Mouse (Mus musculus): ENCODE measurements at regions not wholly inside any gene's neighbourhood (a gene's known extent, or its start where the extent isn't known, plus 50 kb on each side); places are given as distances from the start of the nearest gene placed in this dataset.

DNA sequence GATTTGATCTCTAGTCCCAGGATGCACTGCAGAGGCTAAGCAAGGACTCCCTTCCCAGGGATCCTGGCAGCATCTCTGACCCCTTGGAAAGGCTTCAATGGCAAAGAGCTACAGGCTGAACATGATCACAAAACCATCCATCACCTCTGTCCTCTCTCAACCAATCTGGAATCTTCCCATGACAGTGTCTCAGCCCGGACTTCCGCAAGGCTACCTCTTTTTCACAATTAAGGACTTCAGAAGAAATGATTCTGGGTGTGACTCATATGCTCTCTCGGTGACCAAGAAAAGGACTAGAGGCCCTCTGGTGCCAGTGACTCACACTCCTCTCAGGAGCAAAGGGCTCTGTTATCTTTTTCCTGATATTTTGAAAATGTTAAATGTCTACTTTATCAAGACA lies 173.6 kb upstream of the Irf2bp2 start:
- WGBS: 92% methylated on average over 3 of the region's 3 CpGs
- Histone ChIP-seq H3K4me1 (ENCODE audit: control insufficient read depth, insufficient read depth, low read length) (no peaks in the 10 kb centered on the region), H3K9ac (ENCODE audit: low read depth, low read length) (no peak overlapping the region), H3K36me3 (ENCODE audit: control insufficient read depth, insufficient read depth, low read length) (no peaks in the 10 kb centered on the region), H3K4me3 (ENCODE audit: low read length) (no peak overlapping the region), H3K9me3 (ENCODE audit: control insufficient read depth, low read length) (no peaks in the 10 kb centered on the region), H3K27me3 (ENCODE audit: control insufficient read depth, insufficient read depth, low read length) (no peaks in the 10 kb centered on the region), H3K27ac (ENCODE audit: low read depth, low read length) (no peak overlapping the region), H3K4me2 (replicated peaks; ENCODE audit: low read depth, low read length) (no peak overlapping the region)
- no peak for ATAC-seq (ENCODE audit: low FRiP score, low TSS enrichment)

DNA sequence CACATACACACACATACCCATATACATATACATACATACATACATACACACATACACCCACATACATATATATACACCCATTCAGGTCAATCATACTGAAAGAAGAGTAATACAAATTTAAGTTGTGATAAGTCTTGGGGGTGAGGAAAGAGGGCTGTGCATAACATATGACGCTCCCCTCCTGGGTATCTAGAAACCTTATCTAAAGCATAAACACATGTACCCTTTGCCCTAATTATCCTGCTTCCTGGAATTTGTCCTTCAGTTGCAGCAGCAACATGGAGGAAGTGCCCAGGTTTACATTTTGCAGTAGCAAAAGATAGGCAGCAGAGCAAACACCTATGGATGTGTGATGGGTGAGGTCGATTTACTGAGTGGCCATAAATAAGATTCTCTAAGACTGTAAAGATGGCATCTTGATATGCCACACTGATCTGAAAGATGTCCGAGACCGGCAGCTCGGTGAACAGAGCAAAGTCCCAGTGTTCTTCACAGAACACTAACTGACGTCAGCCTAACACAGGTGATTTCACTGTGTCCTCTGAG lies 172.0 kb upstream of the Irf2bp2 start:
- H3K9me3 ChIP-seq (ENCODE audit: control insufficient read depth, low read length): no peaks in the 10 kb centered on the region
- no peaks in the 10 kb centered on the region for H3K4me1 ChIP-seq (ENCODE audit: control insufficient read depth, insufficient read depth, low read length)
- H3K27me3 ChIP-seq (ENCODE audit: control insufficient read depth, insufficient read depth, low read length): no peaks in the 10 kb centered on the region
- no peak overlapping the region for H3K4me3 ChIP-seq (ENCODE audit: low read length)
- H3K9ac ChIP-seq (ENCODE audit: low read depth, low read length): no peak overlapping the region
- H3K27ac ChIP-seq (ENCODE audit: low read depth, low read length): no peak overlapping the region
- 74% methylated on average over 6 of the region's 6 CpGs for whole genome bisulfite sequencing
- H3K4me2 ChIP-seq (replicated peaks; ENCODE audit: low read depth, low read length): no peak overlapping the region
- ATAC-seq (ENCODE audit: low FRiP score, low TSS enrichment): no peak
- no peaks in the 10 kb centered on the region for H3K36me3 ChIP-seq (ENCODE audit: control insufficient read depth, insufficient read depth, low read length)

DNA sequence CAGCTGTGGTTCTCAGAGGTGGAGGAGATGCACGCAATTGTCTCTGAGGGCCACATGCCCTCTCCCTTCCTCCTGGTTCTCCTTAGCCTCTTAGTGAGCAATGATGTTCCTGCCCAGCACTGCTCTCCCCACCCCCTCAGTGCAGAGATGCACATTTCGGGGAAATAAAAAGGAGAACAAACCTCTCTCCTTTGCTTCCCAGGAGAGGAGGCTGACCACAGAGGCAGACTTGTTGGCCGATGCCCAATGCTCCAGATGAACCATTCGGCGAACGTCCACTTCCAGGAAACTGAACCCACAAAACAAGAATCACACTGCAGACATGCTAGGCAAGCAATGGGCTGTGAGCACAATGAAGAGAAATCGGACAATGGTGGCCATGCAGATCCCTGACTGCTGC lies 169.8 kb upstream of the Irf2bp2 start:
- H3K27me3 ChIP-seq (ENCODE audit: control insufficient read depth, insufficient read depth, low read length): no peaks in the 10 kb centered on the region
- no peak for ATAC-seq (ENCODE audit: low FRiP score, low TSS enrichment)
- no peaks in the 10 kb centered on the region for H3K9me3 ChIP-seq (ENCODE audit: control insufficient read depth, low read length)
- no peak overlapping the region for H3K4me3 ChIP-seq (ENCODE audit: low read length)
- H3K36me3 ChIP-seq (ENCODE audit: control insufficient read depth, insufficient read depth, low read length): no peaks in the 10 kb centered on the region
- H3K9ac ChIP-seq (ENCODE audit: low read depth, low read length): no peak overlapping the region
- H3K4me2 ChIP-seq (replicated peaks; ENCODE audit: low read depth, low read length): no peak overlapping the region
- no peak overlapping the region for H3K27ac ChIP-seq (ENCODE audit: low read depth, low read length)
- WGBS: 91% methylated on average over 7 of the region's 7 CpGs
- H3K4me1 ChIP-seq (ENCODE audit: control insufficient read depth, insufficient read depth, low read length): no peaks in the 10 kb centered on the region

DNA sequence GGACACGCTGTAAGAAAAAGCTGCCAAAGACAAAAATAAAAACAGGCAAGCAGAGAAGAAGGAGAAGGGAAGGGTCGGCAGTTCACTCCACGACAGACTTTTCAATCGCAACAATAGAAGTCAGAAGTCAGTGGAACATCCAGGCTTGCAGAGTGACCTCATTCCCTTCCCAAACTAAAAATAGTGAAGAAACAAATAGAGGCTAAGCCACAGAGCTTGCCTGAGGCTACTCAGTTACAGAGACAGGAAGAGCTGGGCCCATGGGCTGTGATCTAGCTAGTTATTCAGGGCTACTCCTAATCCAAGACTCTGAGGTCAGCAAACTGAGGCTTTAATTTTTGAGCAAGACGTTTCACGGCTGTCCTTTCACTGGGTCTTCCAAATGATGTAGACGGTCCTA lies 165.9 kb upstream of the Irf2bp2 start:
- Histone ChIP-seq H3K4me1 (ENCODE audit: control insufficient read depth, insufficient read depth, low read length) (no peaks in the 10 kb centered on the region; the same call in 1 of the 2 replicates), H3K36me3 (ENCODE audit: control insufficient read depth, insufficient read depth, low read length) (no peaks in the 10 kb centered on the region), H3K4me2 (replicated peaks; ENCODE audit: low read depth, low read length) (no peak overlapping the region), H3K27ac (ENCODE audit: low read depth, low read length) (no peak overlapping the region), H3K9me3 (ENCODE audit: control insufficient read depth, low read length) (no peaks in the 10 kb centered on the region), H3K9ac (ENCODE audit: low read depth, low read length) (no peak overlapping the region), H3K27me3 (ENCODE audit: control insufficient read depth, insufficient read depth, low read length) (no peaks in the 10 kb centered on the region), H3K4me3 (ENCODE audit: low read length) (no peak overlapping the region)
- ATAC-seq (ENCODE audit: low FRiP score, low TSS enrichment): no peak
- WGBS: 68% methylated on average over 7 of the region's 7 CpGs

DNA sequence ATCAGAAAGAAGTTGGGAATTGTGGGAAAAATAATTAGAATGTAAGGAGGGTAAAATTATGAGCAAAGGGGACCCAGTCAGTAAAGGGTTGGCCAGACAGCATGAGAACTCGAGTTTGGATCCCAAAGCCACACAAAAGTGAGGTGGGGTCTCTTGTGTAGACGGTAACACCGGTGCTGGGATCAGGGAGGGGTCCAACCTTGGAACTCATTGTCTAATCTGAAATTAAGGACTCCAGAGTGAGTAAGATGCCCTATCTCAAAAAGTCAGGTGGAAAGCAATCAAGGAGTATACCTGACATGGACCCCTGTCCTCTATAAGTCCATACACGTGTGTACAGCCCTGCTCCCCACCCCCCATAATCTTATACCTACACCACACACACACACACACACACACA lies 165.2 kb upstream of the Irf2bp2 start:
- ATAC-seq (ENCODE audit: low FRiP score, low TSS enrichment): no peak
- H3K27ac ChIP-seq (ENCODE audit: low read depth, low read length): 0 out of 2 replicates have a peak overlapping the region, but pooled peaks have one; percentile 8
- H3K4me3 ChIP-seq (ENCODE audit: low read length): no peak overlapping the region
- no peaks in the 10 kb centered on the region for H3K9me3 ChIP-seq (ENCODE audit: control insufficient read depth, low read length)
- H3K36me3 ChIP-seq (ENCODE audit: control insufficient read depth, insufficient read depth, low read length): no peaks in the 10 kb centered on the region
- no peak overlapping the region for H3K9ac ChIP-seq (ENCODE audit: low read depth, low read length)
- no peaks in the 10 kb centered on the region; the same call in 1 of the 2 replicates for H3K4me1 ChIP-seq (ENCODE audit: control insufficient read depth, insufficient read depth, low read length)
- WGBS: 93% methylated on average over 4 of the region's 4 CpGs
- no peak overlapping the region for H3K4me2 ChIP-seq (replicated peaks; ENCODE audit: low read depth, low read length)
- H3K27me3 ChIP-seq (ENCODE audit: control insufficient read depth, insufficient read depth, low read length): no peaks in the 10 kb centered on the region

DNA sequence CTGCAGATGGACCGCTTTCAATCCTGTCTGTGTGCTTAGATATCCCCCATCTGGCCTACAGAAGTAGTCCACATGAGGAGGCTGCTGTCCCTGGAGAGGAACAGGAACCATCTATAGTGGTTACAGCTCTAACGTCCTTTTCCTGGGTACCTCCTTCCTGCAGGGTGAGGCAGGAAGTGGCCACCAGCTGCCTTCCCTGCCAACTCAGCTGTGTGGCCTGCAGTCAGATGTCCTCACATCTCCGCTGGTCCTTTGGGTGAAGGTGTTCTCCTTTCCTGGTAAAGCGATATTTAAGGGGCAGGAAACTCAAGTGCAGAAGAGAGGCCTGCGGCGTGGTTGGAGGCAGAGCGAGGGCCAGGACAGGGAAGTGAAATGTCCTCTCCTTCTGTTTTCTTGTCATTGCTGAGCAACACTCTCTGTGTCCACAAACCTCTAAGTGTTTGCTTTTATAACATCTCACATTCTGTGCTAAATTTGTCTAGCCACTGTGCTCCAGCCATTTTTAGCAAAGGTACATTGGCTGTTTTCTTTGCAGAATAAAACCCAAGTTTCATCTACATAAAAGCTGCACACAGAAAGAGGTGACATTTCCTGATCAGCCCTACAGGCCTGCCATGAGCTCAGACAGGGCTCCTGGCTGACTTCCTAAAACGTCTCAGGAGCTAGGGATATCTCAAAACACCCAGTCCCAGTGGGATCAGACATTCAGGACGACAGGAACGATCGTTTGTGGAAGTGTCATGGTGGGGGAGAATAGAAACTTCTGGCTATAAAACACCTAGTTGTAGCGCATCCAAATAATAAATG lies 164.4 kb upstream of the Irf2bp2 start:
- Histone ChIP-seq H3K27me3 (ENCODE audit: control insufficient read depth, insufficient read depth, low read length) (no peaks in the 10 kb centered on the region), H3K27ac (ENCODE audit: low read depth, low read length) (peak overlapping the region; percentile 30; the same call in 1 of the 2 replicates), H3K4me3 (ENCODE audit: low read length) (no peak overlapping the region), H3K4me1 (ENCODE audit: control insufficient read depth, insufficient read depth, low read length) (no peaks in the 10 kb centered on the region; the same call in 1 of the 2 replicates), H3K4me2 (replicated peaks; ENCODE audit: low read depth, low read length) (no peak overlapping the region), H3K9ac (ENCODE audit: low read depth, low read length) (no peak overlapping the region), H3K9me3 (ENCODE audit: control insufficient read depth, low read length) (no peaks in the 10 kb centered on the region), H3K36me3 (ENCODE audit: control insufficient read depth, insufficient read depth, low read length) (no peaks in the 10 kb centered on the region)
- WGBS: 64% methylated on average over 12 of the region's 12 CpGs
- ATAC-seq (ENCODE audit: low FRiP score, low TSS enrichment): no peak

DNA sequence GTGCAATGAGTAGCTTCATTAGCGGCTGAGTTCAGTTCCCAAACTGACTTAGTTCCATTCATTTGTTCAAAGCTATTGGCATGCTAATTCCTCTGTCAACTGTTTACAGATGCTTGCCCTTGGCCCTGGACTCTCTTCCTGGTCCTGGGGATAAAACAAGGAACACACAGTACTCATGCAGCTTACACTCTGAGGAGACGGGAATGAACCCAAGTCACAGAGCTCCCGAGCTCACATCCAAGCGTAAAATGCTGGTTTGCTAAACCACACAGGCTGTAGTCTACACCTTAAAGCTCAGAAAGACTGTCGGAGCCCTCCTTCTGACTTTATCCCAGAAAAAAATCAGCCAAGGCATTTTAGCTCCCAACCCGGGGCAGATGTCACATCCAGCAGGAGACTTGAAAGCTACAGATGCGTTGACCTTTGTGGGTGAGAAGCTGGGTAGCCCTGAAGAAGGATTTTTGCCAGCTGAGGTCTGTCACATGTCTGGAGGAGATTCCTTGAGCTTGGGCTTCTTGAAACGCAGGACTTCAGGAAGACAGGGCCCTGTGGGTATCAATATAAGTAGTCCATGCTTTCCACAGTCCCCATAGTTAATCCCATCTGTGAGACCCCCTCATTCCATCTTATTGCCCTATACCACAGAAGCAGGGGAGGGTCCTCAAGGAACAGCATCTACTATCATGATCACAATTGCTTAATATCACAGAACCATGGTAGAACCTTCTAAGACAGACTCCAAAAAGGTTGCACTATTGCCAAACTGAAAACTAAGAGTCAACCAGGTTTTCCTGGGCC lies 162.7 kb upstream of the Irf2bp2 start:
- no peaks in the 10 kb centered on the region for H3K27me3 ChIP-seq (ENCODE audit: control insufficient read depth, insufficient read depth, low read length)
- H3K9me3 ChIP-seq (ENCODE audit: control insufficient read depth, low read length): no peaks in the 10 kb centered on the region
- no peak overlapping the region for H3K9ac ChIP-seq (ENCODE audit: low read depth, low read length)
- no peak for ATAC-seq (ENCODE audit: low FRiP score, low TSS enrichment)
- 87% methylated on average over 8 of the region's 8 CpGs for WGBS
- H3K4me3 ChIP-seq (ENCODE audit: low read length): no peak overlapping the region
- H3K36me3 ChIP-seq (ENCODE audit: control insufficient read depth, insufficient read depth, low read length): no peaks in the 10 kb centered on the region
- no peak overlapping the region for H3K27ac ChIP-seq (ENCODE audit: low read depth, low read length)
- no peaks in the 10 kb centered on the region; the same call in 1 of the 2 replicates for H3K4me1 ChIP-seq (ENCODE audit: control insufficient read depth, insufficient read depth, low read length)
- no peak overlapping the region for H3K4me2 ChIP-seq (replicated peaks; ENCODE audit: low read depth, low read length)

DNA sequence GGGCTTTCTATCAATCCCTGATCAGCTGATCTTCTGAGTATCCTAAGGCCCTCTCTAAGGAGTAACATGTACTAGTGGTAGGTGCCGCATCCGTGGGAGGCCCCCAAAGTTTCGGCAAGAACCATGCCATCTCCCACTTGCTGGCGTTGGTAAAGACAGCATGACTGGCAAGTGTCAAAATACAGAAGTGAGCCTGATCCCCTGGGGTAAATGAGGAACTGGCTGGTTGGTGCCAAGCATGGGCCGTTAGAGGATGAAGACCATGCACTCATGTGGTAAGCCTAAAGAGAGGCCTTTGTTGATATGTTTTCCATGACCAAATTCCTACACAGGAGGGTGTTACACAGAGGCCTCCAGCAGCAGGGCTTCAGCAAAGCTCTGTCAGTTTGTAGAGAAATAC lies 161.9 kb upstream of the Irf2bp2 start:
- 84% methylated on average over 5 of the region's 5 CpGs for WGBS
- Histone ChIP-seq H3K9me3 (ENCODE audit: control insufficient read depth, low read length) (no peaks in the 10 kb centered on the region), H3K4me1 (ENCODE audit: control insufficient read depth, insufficient read depth, low read length) (no peaks in the 10 kb centered on the region; the same call in 1 of the 2 replicates), H3K9ac (ENCODE audit: low read depth, low read length) (no peak overlapping the region), H3K27me3 (ENCODE audit: control insufficient read depth, insufficient read depth, low read length) (no peaks in the 10 kb centered on the region), H3K4me3 (ENCODE audit: low read length) (no peak overlapping the region), H3K36me3 (ENCODE audit: control insufficient read depth, insufficient read depth, low read length) (no peaks in the 10 kb centered on the region), H3K27ac (ENCODE audit: low read depth, low read length) (no peak overlapping the region), H3K4me2 (replicated peaks; ENCODE audit: low read depth, low read length) (no peak overlapping the region)
- no peak for ATAC-seq (ENCODE audit: low FRiP score, low TSS enrichment)

DNA sequence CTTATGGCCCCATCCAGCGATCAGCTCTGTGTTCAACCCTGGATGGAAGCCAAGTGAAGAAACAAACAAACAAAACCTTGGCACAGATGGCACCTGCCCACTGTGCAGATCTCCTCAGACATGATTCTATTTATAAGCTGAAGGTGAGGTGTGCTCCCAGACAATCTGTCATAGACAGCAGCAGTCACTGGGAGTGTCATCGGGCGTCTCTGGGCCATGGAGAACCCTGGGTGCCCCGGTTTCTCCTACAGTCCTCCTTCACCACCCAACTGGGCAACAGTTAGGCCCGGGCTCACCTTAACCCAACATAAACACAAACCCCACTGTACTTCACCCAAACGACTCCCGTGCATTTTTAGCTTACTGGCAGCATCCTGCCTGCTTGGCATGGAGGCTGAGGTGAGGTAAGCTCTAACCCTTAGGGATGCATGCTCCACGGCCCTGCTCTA lies 160.6 kb upstream of the Irf2bp2 start:
- WGBS: 88% methylated on average over 8 of the region's 8 CpGs
- ATAC-seq (ENCODE audit: low FRiP score, low TSS enrichment): no peak
- H3K27ac ChIP-seq (ENCODE audit: low read depth, low read length): no peak overlapping the region
- no peak overlapping the region for H3K9ac ChIP-seq (ENCODE audit: low read depth, low read length)
- H3K4me2 ChIP-seq (replicated peaks; ENCODE audit: low read depth, low read length): no peak overlapping the region
- no peaks in the 10 kb centered on the region; the same call in 1 of the 2 replicates for H3K4me1 ChIP-seq (ENCODE audit: control insufficient read depth, insufficient read depth, low read length)
- H3K9me3 ChIP-seq (ENCODE audit: control insufficient read depth, low read length): no peaks in the 10 kb centered on the region
- no peak overlapping the region for H3K4me3 ChIP-seq (ENCODE audit: low read length)
- no peaks in the 10 kb centered on the region for H3K36me3 ChIP-seq (ENCODE audit: control insufficient read depth, insufficient read depth, low read length)
- H3K27me3 ChIP-seq (ENCODE audit: control insufficient read depth, insufficient read depth, low read length): no peaks in the 10 kb centered on the region
